Mouse (Mus musculus): Measurements from ENCODE around the gene Acer1. TPM values are rescaled to one million over a fixed set of nuclear protein-coding genes. Genes with fewer than 3 reads are reported as not detected.
A peak's percentile ranks its signal among the peaks of the same experiment; 100 is the strongest.

Acer1 gene
- polyA plus RNA-seq, 1 experiment from 2014 or later: 0.15 TPM

DNA sequence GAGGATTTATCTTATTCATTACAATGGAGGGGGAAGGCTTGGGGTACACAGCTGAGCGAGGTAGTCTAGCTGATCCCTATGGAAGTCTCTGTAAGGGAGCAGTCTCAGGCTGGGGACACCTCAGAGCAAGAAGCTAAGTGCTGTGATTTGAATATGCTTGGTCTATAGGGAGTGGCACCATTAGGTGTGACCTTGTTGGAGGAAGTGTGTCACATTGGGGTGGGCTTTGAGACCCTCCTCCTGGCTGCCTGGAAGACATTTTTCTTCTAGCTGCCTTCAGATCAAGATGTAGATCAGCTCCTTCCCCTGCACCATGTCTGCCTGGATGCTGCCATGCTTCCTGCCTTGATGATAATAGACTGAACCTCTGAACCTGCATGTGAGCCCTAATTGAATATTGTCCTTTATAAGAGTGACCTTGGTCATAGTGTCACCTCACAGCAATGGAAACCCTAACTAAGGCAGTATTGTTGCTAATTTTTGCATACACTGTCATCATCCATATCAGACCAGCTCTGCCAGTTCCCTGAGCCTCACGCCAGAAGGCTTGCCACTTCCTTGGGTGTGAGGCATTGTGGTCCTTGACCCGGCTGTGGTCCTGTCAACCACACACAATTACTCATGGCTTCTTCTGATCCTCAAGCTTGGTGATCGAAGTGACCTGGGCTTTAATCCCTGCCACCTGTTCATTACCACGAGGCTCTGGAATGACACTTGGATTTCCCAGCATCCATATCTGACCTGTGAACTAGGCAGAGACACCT lies 19.1 kb downstream of the Acer1 start:
- Histone ChIP-seq H3K36me3 (no peaks in the 10 kb centered on the region), H3K27ac (no peak overlapping the region), H3K4me3 (replicated peaks) (no peak overlapping the region), H3K4me1 (no peaks in the 10 kb centered on the region), H3K4me2 (no peak overlapping the region), H3K27me3 (replicated peaks) (no peaks in the 10 kb centered on the region), H3K9me3 (no peaks in the 10 kb centered on the region), H3K9ac (no peak overlapping the region)
- 72% methylated on average over 5 of the region's 5 CpGs for WGBS
- ATAC-seq (ENCODE audit: insufficient read depth, low FRiP score, low read depth): no peak

GRCm38 (mm10) chr17:56961880-56962279 lies 20.0 kb downstream of the Acer1 start:
- H3K4me3 ChIP-seq (replicated peaks): no peak overlapping the region
- no peak overlapping the region for H3K4me2 ChIP-seq
- no peak overlapping the region for H3K27ac ChIP-seq
- no peaks in the 10 kb centered on the region for H3K36me3 ChIP-seq
- H3K9me3 ChIP-seq: no peaks in the 10 kb centered on the region
- no peaks in the 10 kb centered on the region for H3K27me3 ChIP-seq (replicated peaks)
- H3K4me1 ChIP-seq: no peaks in the 10 kb centered on the region
- WGBS: 85% methylated on average over 4 of the region's 4 CpGs
- H3K9ac ChIP-seq: no peak overlapping the region
- no peak for ATAC-seq (ENCODE audit: insufficient read depth, low FRiP score, low read depth)

DNA sequence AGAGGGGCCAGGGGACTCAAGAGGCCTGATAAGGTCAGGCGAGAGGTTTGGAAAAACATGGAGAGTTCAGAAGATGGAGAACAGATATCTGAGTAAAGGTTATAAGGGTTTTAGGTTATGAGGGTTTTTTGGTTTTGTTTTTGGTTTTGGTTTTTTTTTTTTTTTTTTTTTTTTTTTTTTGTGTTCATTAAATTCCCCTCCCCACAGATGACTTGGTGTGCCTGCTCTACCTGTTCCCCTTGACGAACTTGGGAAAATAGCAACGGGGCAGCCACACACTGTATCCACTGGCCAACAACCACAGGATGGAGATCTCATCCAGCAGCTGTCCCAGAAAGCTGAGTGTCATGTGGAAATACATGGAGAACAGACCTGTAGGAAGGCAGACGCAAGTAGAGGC lies 23.3 kb downstream of the Acer1 start:
- no peak overlapping the region for H3K27ac ChIP-seq
- no peaks in the 10 kb centered on the region for H3K36me3 ChIP-seq
- ATAC-seq (ENCODE audit: insufficient read depth, low FRiP score, low read depth): no peak
- no peak overlapping the region for H3K9ac ChIP-seq
- H3K9me3 ChIP-seq: no peaks in the 10 kb centered on the region
- no peak overlapping the region for H3K4me3 ChIP-seq (replicated peaks)
- 70% methylated on average over 4 of the region's 4 CpGs for WGBS
- no peaks in the 10 kb centered on the region for H3K4me1 ChIP-seq
- H3K27me3 ChIP-seq (replicated peaks): no peaks in the 10 kb centered on the region
- H3K4me2 ChIP-seq: no peak overlapping the region

GRCm38 (mm10) chr17:56957763-56958429 lies 24.0 kb downstream of the Acer1 start:
- Histone ChIP-seq H3K27ac (no peak overlapping the region), H3K4me1 (no peaks in the 10 kb centered on the region), H3K27me3 (replicated peaks) (no peaks in the 10 kb centered on the region), H3K4me3 (replicated peaks) (no peak overlapping the region), H3K36me3 (no peaks in the 10 kb centered on the region), H3K9ac (no peak overlapping the region), H3K4me2 (no peak overlapping the region), H3K9me3 (no peaks in the 10 kb centered on the region)
- WGBS: 21% methylated on average over 11 of the region's 11 CpGs
- peak; percentile 79 for ATAC-seq (ENCODE audit: insufficient read depth, low FRiP score, low read depth)

GRCm38 (mm10) chr17:56954871-56955270 lies 27.1 kb downstream of the Acer1 start:
- no peaks in the 10 kb centered on the region for H3K27me3 ChIP-seq (replicated peaks)
- ATAC-seq (ENCODE audit: insufficient read depth, low FRiP score, low read depth): no peak
- H3K27ac ChIP-seq: no peak overlapping the region
- no peak overlapping the region for H3K4me2 ChIP-seq
- H3K9me3 ChIP-seq: no peaks in the 10 kb centered on the region
- WGBS: 76% methylated on average over 7 of the region's 7 CpGs
- H3K9ac ChIP-seq: no peak overlapping the region
- no peak overlapping the region for H3K4me3 ChIP-seq (replicated peaks)
- H3K36me3 ChIP-seq: no peaks in the 10 kb centered on the region
- H3K4me1 ChIP-seq: no peaks in the 10 kb centered on the region

DNA sequence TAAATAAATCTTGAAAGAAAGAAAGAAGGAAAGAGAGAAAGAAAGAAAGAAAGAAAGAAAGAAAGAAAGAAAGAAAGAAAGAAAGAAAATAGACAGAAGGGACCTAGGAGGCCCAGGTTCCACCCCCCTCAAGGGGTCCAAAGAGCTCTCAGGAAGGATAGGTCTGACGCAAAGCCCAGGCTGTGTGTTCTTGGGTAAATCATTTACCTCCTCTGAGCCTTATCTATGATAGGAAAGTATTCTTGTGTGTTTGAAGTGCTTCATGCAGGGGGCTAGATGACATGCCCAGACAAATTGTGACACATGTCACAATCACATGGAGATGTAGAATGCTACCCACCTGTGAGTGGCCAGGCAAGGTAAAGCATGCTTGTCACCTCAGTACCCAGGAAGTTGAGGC lies 29.3 kb downstream of the Acer1 start:
- H3K9ac ChIP-seq: no peak overlapping the region
- no peaks in the 10 kb centered on the region for H3K27me3 ChIP-seq (replicated peaks)
- 74% methylated on average over 1 of the region's 1 CpGs for WGBS
- no peaks in the 10 kb centered on the region for H3K9me3 ChIP-seq
- H3K4me3 ChIP-seq (replicated peaks): no peak overlapping the region
- no peak overlapping the region for H3K4me2 ChIP-seq
- H3K4me1 ChIP-seq: no peaks in the 10 kb centered on the region
- H3K27ac ChIP-seq: no peak overlapping the region
- no peak; the same call in 1 of the 2 replicates for ATAC-seq (ENCODE audit: insufficient read depth, low FRiP score, low read depth)
- H3K36me3 ChIP-seq: no peaks in the 10 kb centered on the region

DNA sequence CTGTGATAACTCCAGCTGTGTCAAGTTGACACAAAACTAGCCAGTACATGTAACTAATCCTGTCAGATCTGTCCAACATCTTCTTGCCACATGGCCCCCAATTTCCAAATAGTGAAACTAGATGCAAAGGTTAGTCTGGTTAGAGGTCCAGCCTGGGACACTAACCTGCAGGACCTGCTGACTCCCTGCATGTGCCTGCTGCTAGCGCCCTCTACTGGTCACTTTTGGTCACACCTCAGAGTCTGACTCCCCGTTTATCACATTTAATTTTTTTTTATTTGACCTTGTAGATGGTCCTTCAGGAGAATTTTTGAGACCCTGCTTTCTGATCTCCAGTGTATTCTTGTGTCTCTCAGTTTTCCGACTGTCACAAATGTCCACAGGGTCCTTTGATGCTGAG lies 31.0 kb downstream of the Acer1 start:
- Histone ChIP-seq H3K9me3 (no peaks in the 10 kb centered on the region), H3K27me3 (replicated peaks) (no peaks in the 10 kb centered on the region), H3K27ac (no peak overlapping the region), H3K4me1 (no peaks in the 10 kb centered on the region), H3K9ac (no peak overlapping the region), H3K4me2 (no peak overlapping the region), H3K36me3 (no peaks in the 10 kb centered on the region), H3K4me3 (replicated peaks) (no peak overlapping the region)
- WGBS: 10% methylated on average over 3 of the region's 3 CpGs
- ATAC-seq (ENCODE audit: insufficient read depth, low FRiP score, low read depth): no peak

DNA sequence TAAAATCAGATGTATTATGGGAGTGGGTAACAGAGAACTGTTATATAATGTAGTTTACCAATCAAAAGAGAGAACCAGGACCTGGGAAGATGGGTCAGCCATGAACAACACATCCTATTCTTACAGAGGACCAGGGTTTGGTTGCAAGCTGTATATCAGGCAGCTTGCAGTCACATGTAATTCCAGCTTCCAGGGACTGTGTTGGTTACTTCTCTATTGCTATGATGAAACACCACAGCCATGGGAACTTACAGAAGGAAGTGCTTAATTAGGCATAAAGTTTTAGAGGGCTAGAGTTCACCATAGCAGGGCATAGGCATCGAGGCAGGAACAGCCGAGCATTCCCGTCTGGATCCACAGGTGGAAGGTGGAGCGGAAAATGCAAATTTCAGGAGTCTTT lies 43.2 kb downstream of the Acer1 start:
- whole genome bisulfite sequencing: 80% methylated on average over 4 of the region's 4 CpGs

DNA sequence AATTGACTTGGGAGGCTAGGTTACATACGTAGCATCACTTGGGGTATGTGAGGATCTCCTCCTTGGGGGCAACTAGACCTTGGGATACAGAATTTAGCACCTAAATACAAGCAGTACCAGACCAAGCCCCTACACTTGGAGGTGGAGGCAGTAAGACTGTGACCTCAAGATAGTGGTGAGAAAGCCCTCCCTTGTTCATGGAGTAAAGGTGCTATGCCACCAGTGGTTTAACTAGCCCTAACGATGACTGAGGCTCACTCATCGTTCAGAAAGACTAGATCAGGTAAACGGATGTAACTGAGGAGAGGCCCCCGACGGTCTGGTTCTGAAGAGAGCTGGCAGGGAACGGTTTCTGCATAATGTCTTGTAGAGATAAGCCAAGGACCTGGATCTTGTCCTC lies 45.2 kb downstream of the Acer1 start:
- H3K36me3 ChIP-seq: no peaks in the 10 kb centered on the region
- no peaks in the 10 kb centered on the region for H3K27me3 ChIP-seq (replicated peaks)
- no peak overlapping the region for H3K27ac ChIP-seq
- no peak overlapping the region for H3K4me3 ChIP-seq (replicated peaks)
- no peak for ATAC-seq (ENCODE audit: insufficient read depth, low FRiP score, low read depth)
- WGBS: 87% methylated on average over 7 of the region's 7 CpGs
- no peak overlapping the region for H3K9ac ChIP-seq
- peaks cover 20% of the 10 kb centered on the region for H3K4me1 ChIP-seq
- no peak overlapping the region for H3K4me2 ChIP-seq
- H3K9me3 ChIP-seq: no peaks in the 10 kb centered on the region

More for the DNA sequence above, 43.2 kb downstream of the Acer1 start:
- no peak for ATAC-seq (ENCODE audit: insufficient read depth, low FRiP score, low read depth)
- H3K4me3 ChIP-seq (replicated peaks): no peak overlapping the region
- H3K9me3 ChIP-seq: no peaks in the 10 kb centered on the region
- H3K4me1 ChIP-seq: peaks cover 14% of the 10 kb centered on the region
- no peak overlapping the region for H3K9ac ChIP-seq
- H3K27ac ChIP-seq: no peak overlapping the region
- no peaks in the 10 kb centered on the region for H3K27me3 ChIP-seq (replicated peaks)
- no peak overlapping the region for H3K4me2 ChIP-seq
- no peaks in the 10 kb centered on the region for H3K36me3 ChIP-seq

- Histone ChIP-seq H3K27ac (peak within 1 kb of the TSS; percentile 57), H3K9me3 (no peaks in the 10 kb centered on the region), H3K4me1 (peaks cover 20% of the 10 kb centered on the region), H3K36me3 (no peaks in the 10 kb centered on the region), H3K9ac (peak within 1 kb of the TSS; percentile 93), H3K4me3 (replicated peaks) (peak within 1 kb of the TSS; percentile 84), H3K27me3 (replicated peaks) (no peaks in the 10 kb centered on the region), H3K4me2 (peak within 1 kb of the TSS; percentile 80)
- ATAC-seq (ENCODE audit: insufficient read depth, low FRiP score, low read depth): peak; percentile 98
- 4% methylated on average over 76 of the region's 76 CpGs for WGBS
These were observed 46.4 kb downstream of the Acer1 start, which contains the start of gene Mllt1 for GRCm38 (mm10) chr17:56935363-56936131. Mllt1 (minus strand) TSS chr17:56935415.

DNA sequence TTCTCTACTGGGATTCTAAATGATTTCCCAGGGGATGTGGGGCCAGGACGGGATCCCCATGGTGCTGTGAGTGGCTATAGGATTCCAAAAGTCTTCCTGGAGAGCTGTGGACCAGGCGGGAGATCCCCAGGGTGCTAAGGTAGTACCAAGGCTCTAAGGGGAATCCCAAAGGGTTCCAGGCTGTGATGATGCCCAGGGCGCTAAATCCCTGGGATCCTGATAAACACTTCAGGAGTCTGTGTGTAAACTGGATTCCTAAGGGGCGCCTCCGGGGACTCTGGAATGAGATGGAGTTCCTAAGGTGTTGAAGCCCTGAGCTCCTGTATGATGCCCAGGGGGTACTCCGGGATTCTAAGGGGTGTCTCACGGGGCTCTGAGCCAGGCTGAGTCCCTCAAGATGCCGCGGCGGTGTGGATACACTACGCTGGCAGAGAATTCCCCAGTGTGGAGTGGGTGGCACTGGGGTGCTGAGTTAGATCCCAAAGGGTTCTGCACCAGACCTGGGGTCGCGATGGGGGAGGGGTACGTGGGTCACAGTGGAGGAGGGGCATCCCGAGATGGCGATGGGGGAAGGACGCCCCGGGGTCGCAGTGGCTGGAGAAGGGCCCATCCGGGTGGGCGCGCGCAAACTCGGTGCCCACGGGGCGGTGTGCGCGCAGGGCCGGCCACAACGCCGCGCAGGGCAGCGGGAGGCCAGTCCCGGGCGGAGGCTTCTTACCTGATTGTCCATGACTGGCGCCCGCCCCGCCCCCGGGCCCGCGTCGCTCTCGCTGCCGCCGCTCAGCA lies 47.2 kb downstream of the Acer1 start:
- WGBS: 1% methylated on average over 41 of the region's 45 CpGs
- Histone ChIP-seq H3K27ac (peak overlapping the region; percentile 57), H3K36me3 (no peaks in the 10 kb centered on the region), H3K27me3 (replicated peaks) (no peaks in the 10 kb centered on the region), H3K4me3 (replicated peaks) (peak overlapping the region; percentile 84), H3K9ac (peak overlapping the region; percentile 93), H3K4me2 (peak overlapping the region; percentile 80), H3K9me3 (no peaks in the 10 kb centered on the region), H3K4me1 (peaks cover 20% of the 10 kb centered on the region)
- ATAC-seq (ENCODE audit: insufficient read depth, low FRiP score, low read depth): peak; percentile 54
